Comparison of ENCODE assay signal across 8 mouse cellular contexts in the genomic region with DNA sequence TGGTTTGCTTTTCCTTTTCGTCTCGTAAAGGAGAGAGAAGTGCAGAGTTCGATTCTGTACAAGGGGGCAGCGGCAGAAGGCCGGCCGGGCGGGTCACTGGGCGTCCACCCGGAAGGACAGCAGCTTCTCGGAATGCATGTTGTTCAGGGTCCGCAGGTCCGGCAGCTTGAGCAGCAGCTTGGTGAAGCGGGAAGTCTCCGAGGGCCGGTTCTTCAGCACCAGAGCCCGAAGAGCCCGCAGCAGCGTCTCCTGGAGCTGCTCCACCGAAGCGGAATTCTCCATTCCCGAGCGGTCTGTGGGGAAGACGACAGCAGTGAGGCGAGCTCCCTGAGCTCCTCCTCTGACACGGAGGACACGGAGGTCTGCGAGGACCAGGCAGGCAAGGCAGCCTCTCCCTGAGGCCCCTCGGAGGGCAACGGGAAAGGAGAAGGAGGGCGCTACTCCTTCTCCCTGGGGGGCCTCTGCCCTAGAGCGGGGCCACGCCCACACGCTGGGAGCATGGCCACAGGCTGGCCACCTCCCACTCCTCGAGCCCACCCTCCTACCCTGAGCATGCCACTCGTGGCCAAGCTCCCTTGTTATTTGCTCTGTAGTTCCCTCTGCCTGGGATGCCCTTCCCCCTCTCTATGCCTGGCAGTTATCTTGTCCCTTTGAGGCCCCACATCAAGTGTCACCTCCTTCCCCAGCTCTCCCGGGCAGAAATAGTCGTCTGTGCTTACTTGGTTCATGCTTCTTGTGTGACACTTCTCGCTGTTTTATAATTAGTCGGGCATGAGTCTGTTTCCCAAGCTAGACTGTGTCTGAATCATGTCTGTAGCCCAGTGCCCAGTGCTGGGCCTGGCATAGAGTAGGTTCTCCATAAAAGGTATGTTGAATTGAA. TPM values are rescaled to one million over a fixed set of nuclear protein-coding genes. Genes with fewer than 3 reads are reported as not detected.
DNase-seq lines count a peak whose midpoint lies in the region; ATAC-seq and TF ChIP-seq lines count a peak whose summit lies in the region.

No protein-coding gene starts in this region.

- 20% methylated on average over 39 of the region's 39 CpGs for WGBS in kidney, postnatal 0 days
- 20% methylated on average over 37 of the region's 39 CpGs for WGBS in midbrain, embryonic 12.5 days

- no peak overlapping the region; the same call in 1 of the 2 replicates for H3K4me3 ChIP-seq in cortical plate, adult 2 months (ENCODE audit: insufficient read depth, low read length)
- H3K4me3 ChIP-seq in kidney, postnatal 0 days (replicated peaks; ENCODE audit: low read depth, low read length), result 0 out of 2 replicates have a peak overlapping the region, but pooled peaks have one; percentile 5
- peak overlapping the region; percentile 30 for H3K4me3 ChIP-seq in midbrain, embryonic 12.5 days

- H3K27me3 ChIP-seq in kidney, postnatal 0 days (ENCODE audit: insufficient read depth, low read length), result no peaks in the 10 kb centered on the region
- peaks cover 3% of the 10 kb centered on the region; the same call in 1 of the 2 replicates for H3K27me3 ChIP-seq in midbrain, embryonic 12.5 days

- peak; percentile 24 to 48 for DNase-seq in layer of hippocampus, postnatal 25 days (ENCODE audit: extremely low spot score in 1 of 2, low spot score in 1 of 2)
- no peak for DNase-seq in layer of hippocampus, postnatal 36 days
- peak; percentile 66 for DNase-seq in heart, adult 8-10 months (ENCODE audit: low spot score)
- DNase-seq in kidney, postnatal 0 days (ENCODE audit: low spot score), result peak; percentile 67
- no peak for DNase-seq in ovary, postnatal 36 days (ENCODE audit: low spot score)
- no peak for DNase-seq in frontal cortex, postnatal 10 days (ENCODE audit: low spot score in 2 of 2)

- H3K27ac ChIP-seq in cortical plate, adult 2 months (ENCODE audit: insufficient read depth, low read length), result peak overlapping the region; percentile 85
- H3K27ac ChIP-seq in kidney, postnatal 0 days, result peak overlapping the region; percentile 78
- H3K27ac ChIP-seq in midbrain, embryonic 12.5 days (replicated peaks), result peak overlapping the region; percentile 86

- H3K36me3 ChIP-seq in kidney, postnatal 0 days (ENCODE audit: insufficient read depth, low read length), result peaks cover 16% of the 10 kb centered on the region
- H3K36me3 ChIP-seq in midbrain, embryonic 12.5 days, result peaks cover 35% of the 10 kb centered on the region

- 0 out of 2 replicates have a peak, but pooled peaks have one; percentile 4 for ATAC-seq in kidney, postnatal 0 days (replicated peaks; ENCODE audit: low FRiP score, low read depth)
- no peak for ATAC-seq in midbrain, embryonic 12.5 days (ENCODE audit: low FRiP score, low read depth)

- H3K9me3 ChIP-seq in kidney, postnatal 0 days (replicated peaks; ENCODE audit: low read length), result no peaks in the 10 kb centered on the region
- no peaks in the 10 kb centered on the region for H3K9me3 ChIP-seq in midbrain, embryonic 12.5 days

- TF ChIP-seq CTCF in cortical plate, adult 2 months (IDR thresholded peaks at IDR 0.05; ENCODE audit: extremely low read depth, insufficient read depth, low read length), result no peak
- no peak for TF ChIP-seq CTCF in kidney, postnatal 0 days (IDR thresholded peaks at IDR 0.05; ENCODE audit: low read depth)

- H3K4me2 ChIP-seq in kidney, postnatal 0 days (ENCODE audit: low read length), result peak overlapping the region; percentile 45
- H3K4me2 ChIP-seq in midbrain, embryonic 12.5 days (replicated peaks), result peak overlapping the region; percentile 50

- H3K4me1 ChIP-seq in cortical plate, adult 2 months (ENCODE audit: control insufficient read depth, insufficient read depth, low read length), result no peaks in the 10 kb centered on the region; the same call in 1 of the 2 replicates
- peaks cover 36% of the 10 kb centered on the region for H3K4me1 ChIP-seq in kidney, postnatal 0 days (replicated peaks; ENCODE audit: insufficient read depth, low read length)
- H3K4me1 ChIP-seq in midbrain, embryonic 12.5 days, result peaks cover 40% of the 10 kb centered on the region

- H3K9ac ChIP-seq in kidney, postnatal 0 days (ENCODE audit: low read depth, low read length), result peak overlapping the region; percentile 35
- H3K9ac ChIP-seq in midbrain, embryonic 12.5 days (replicated peaks), result peak overlapping the region; percentile 51

- peak; percentile 48; the same call in 1 of the 2 replicates for TF ChIP-seq POLR2A in cortical plate, adult 2 months (IDR thresholded peaks at IDR 0.05; ENCODE audit: extremely low read depth, insufficient read depth, low read length)

RNA-seq across cellular contexts. Expression of a gene that starts 6.8 kb away (rescaled TPM):
- 10 to 100 TPM; 78.1 to 92.2 TPM for total RNA-seq in layer of hippocampus, postnatal 25 days (2021)
- total RNA-seq in layer of hippocampus, postnatal 36 days (2021), result 10 to 100 TPM; 59.1 to 78.4 TPM
- polyA plus RNA-seq in cortical plate, adult 2 months (2012; rRNA removed), result 153 and 156 TPM in 2 replicates
- 100 to 1,000 TPM in 2 of 4 experiments, 10 to 100 TPM in 2; 81.4 to 121 (median 101) TPM for total RNA-seq in heart, adult 8-10 months (2022)
- polyA plus RNA-seq in kidney, postnatal 0 days (2015; fragmentation: Nextera tagmentation; extraction: Ambion mirVana), result 3.1 and 3.5 TPM in 2 replicates
- polyA plus RNA-seq in midbrain, embryonic 12.5 days (2016; fragmentation: Nextera tagmentation; extraction: Ambion mirVana), result 1.2 and 1.5 TPM in 2 replicates

RNA-seq across cellular contexts. Expression of a gene that starts 26.9 kb away (rescaled TPM):
- 100 to 1,000 TPM; 170 to 176 TPM for total RNA-seq in layer of hippocampus, postnatal 25 days (2021)
- total RNA-seq in layer of hippocampus, postnatal 36 days (2021), result 100 to 1,000 TPM; 185 to 187 TPM
- 119 and 131 TPM in 2 replicates for polyA plus RNA-seq in cortical plate, adult 2 months (2012; rRNA removed)
- 10 to 100 TPM; 72.1 to 84.3 (median 78.7) TPM for total RNA-seq in heart, adult 8-10 months (2022)
- 17.8 and 19.3 TPM in 2 replicates for polyA plus RNA-seq in kidney, postnatal 0 days (2015; fragmentation: Nextera tagmentation; extraction: Ambion mirVana)
- 38.6 and 42.4 TPM in 2 replicates for polyA plus RNA-seq in midbrain, embryonic 12.5 days (2016; fragmentation: Nextera tagmentation; extraction: Ambion mirVana)

RNA-seq across cellular contexts. Expression of a gene that starts 27.9 kb away (rescaled TPM):
- total RNA-seq in layer of hippocampus, postnatal 25 days (2021), result 1,000 to 10,000 TPM; 1,027 to 1,094 TPM
- 100 to 1,000 TPM; 956 to 985 TPM for total RNA-seq in layer of hippocampus, postnatal 36 days (2021)
- polyA plus RNA-seq in cortical plate, adult 2 months (2012; rRNA removed), result 721 and 771 TPM in 2 replicates
- 10 to 100 TPM; 92.5 to 98.4 (median 95.1) TPM for total RNA-seq in heart, adult 8-10 months (2022)
- polyA plus RNA-seq in kidney, postnatal 0 days (2015; fragmentation: Nextera tagmentation; extraction: Ambion mirVana), result 26.1 TPM in 2 replicates
- 45.3 and 47.6 TPM in 2 replicates for polyA plus RNA-seq in midbrain, embryonic 12.5 days (2016; fragmentation: Nextera tagmentation; extraction: Ambion mirVana)

RNA-seq across cellular contexts. Expression of a gene that starts 36.3 kb away (rescaled TPM):
- 10 to 100 TPM; 53.3 to 60.6 TPM for total RNA-seq in layer of hippocampus, postnatal 25 days (2021)
- 10 to 100 TPM; 52.2 to 61.2 TPM for total RNA-seq in layer of hippocampus, postnatal 36 days (2021)
- polyA plus RNA-seq in cortical plate, adult 2 months (2012; rRNA removed), result 44.9 and 47.4 TPM in 2 replicates
- total RNA-seq in heart, adult 8-10 months (2022), result 10 to 100 TPM; 16.0 to 20.9 (median 17.8) TPM
- 24.6 and 25.7 TPM in 2 replicates for polyA plus RNA-seq in kidney, postnatal 0 days (2015; fragmentation: Nextera tagmentation; extraction: Ambion mirVana)
- polyA plus RNA-seq in midbrain, embryonic 12.5 days (2016; fragmentation: Nextera tagmentation; extraction: Ambion mirVana), result 65.5 and 74.2 TPM in 2 replicates

RNA-seq across cellular contexts. Expression of a gene that starts 39.1 kb away (rescaled TPM):
- 100 to 1,000 TPM; 118 to 130 TPM for total RNA-seq in layer of hippocampus, postnatal 25 days (2021)
- total RNA-seq in layer of hippocampus, postnatal 36 days (2021), result 100 to 1,000 TPM; 127 to 140 TPM
- 127 and 144 TPM in 2 replicates for polyA plus RNA-seq in cortical plate, adult 2 months (2012; rRNA removed)
- 10 to 100 TPM; 44.4 to 49.9 (median 46.8) TPM for total RNA-seq in heart, adult 8-10 months (2022)
- polyA plus RNA-seq in kidney, postnatal 0 days (2015; fragmentation: Nextera tagmentation; extraction: Ambion mirVana), result 38.3 and 41.2 TPM in 2 replicates
- 96.5 and 97.7 TPM in 2 replicates for polyA plus RNA-seq in midbrain, embryonic 12.5 days (2016; fragmentation: Nextera tagmentation; extraction: Ambion mirVana)

Comparison
In these comparisons a context has a peak if more than half of its experiments do, and no peak if none do; other contexts are left out.
1. DNase-seq: peak in layer of hippocampus, postnatal 25 days (2 of 2), heart, adult 8-10 months (single experiment) and kidney, postnatal 0 days (single experiment); none in layer of hippocampus, postnatal 36 days (0 of 2), ovary, postnatal 36 days (single experiment) and frontal cortex, postnatal 10 days (0 of 2).
2. RNA of a gene that starts 27.9 kb away (total RNA-seq): 1,027 to 1,094 TPM in layer of hippocampus, postnatal 25 days and 956 to 985 TPM in layer of hippocampus, postnatal 36 days; 92.5 to 98.4 TPM in heart, adult 8-10 months; every median in the first group is over 4 times any median in the second.
3. Peak in every context shown above with its lines, with median percentiles within 50 percentile points of each other: H3K27ac ChIP-seq.